7 mouse cellular contexts compared by ENCODE assay signal in the genomic region with DNA sequence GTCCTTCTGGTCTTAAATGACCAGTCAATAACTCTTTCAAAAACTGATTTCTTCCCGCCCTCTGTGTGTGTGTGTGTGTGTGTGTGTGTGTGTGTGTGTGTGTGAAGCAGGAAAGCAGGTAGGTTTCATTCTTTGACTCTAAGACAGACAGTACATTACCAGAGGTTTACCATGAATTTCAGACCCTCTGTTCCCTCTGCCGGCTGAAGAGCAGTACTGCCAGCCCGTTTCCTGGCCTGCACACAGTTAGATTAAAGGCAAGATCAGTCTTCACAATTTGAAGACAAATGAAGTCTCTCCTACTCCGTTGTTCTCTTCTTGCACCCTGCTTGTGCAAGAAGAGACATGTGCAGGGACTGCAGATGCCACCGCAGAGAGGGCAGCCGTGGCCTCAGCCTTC.
A peak's percentile ranks its signal among the peaks of the same experiment; 100 is the strongest.
DNase-seq lines count a peak whose midpoint lies in the region; ATAC-seq lines count a peak whose summit lies in the region.

No protein-coding gene starts in this region.

- H3K9ac ChIP-seq in kidney, embryonic 15.5 days: no peak overlapping the region

- no peak overlapping the region for H3K27ac ChIP-seq in kidney, embryonic 15.5 days
- peak overlapping the region; percentile 7; the same call in 1 of the 2 replicates for H3K27ac ChIP-seq in limb, embryonic 10.5 days

- no peaks in the 10 kb centered on the region for H3K4me1 ChIP-seq in kidney, embryonic 15.5 days
- no peaks in the 10 kb centered on the region for H3K4me1 ChIP-seq in limb, embryonic 10.5 days

- ATAC-seq in kidney, embryonic 15.5 days (replicated peaks; ENCODE audit: low FRiP score): no peak
- ATAC-seq in monocyte, adult 5-6 weeks (replicated peaks; ENCODE audit: insufficient number of reproducible peaks, low FRiP score, low TSS enrichment, poor library complexity, severe bottlenecking): no peak
- ATAC-seq in megakaryocyte progenitor cell, adult 5-6 weeks (replicated peaks; ENCODE audit: poor library complexity): no peak

- no peaks in the 10 kb centered on the region for H3K9me3 ChIP-seq in kidney, embryonic 15.5 days (replicated peaks)
- no peaks in the 10 kb centered on the region for H3K9me3 ChIP-seq in limb, embryonic 10.5 days (replicated peaks)

- H3K4me2 ChIP-seq in kidney, embryonic 15.5 days: no peak overlapping the region

- H3K27me3 ChIP-seq in kidney, embryonic 15.5 days: no peaks in the 10 kb centered on the region
- H3K27me3 ChIP-seq in limb, embryonic 10.5 days (ENCODE audit: low read depth, poor library complexity, severe bottlenecking): no peaks in the 10 kb centered on the region

- no peaks in the 10 kb centered on the region for H3K36me3 ChIP-seq in kidney, embryonic 15.5 days
- H3K36me3 ChIP-seq in limb, embryonic 10.5 days: no peaks in the 10 kb centered on the region

- peak; percentile 5 for DNase-seq in kidney, adult 9 months
- DNase-seq in NIH3T3 (ENCODE audit: low read depth): peak; percentile 36
- peak; percentile 66 to 67 for DNase-seq in cerebellum, postnatal 10 days
- no peak for DNase-seq in limb, embryonic 10.5 days (ENCODE audit: low spot score)

- no peak overlapping the region for H3K4me3 ChIP-seq in kidney, embryonic 15.5 days (replicated peaks)
- H3K4me3 ChIP-seq in limb, embryonic 10.5 days: no peak overlapping the region

- WGBS in kidney, embryonic 15.5 days: 71% methylated on average over 6 of the region's 6 CpGs
- WGBS in limb, embryonic 10.5 days: 73% methylated on average over 6 of the region's 6 CpGs
